Mouse (Mus musculus) left cerebral cortex, postnatal 14 days (tissue): ENCODE measurements around the gene Plxdc1. TPM values are rescaled to one million over a fixed set of nuclear protein-coding genes. Genes with fewer than 3 reads are reported as not detected.
"Not testable (repeated sequence)": the region's sequence is repeated elsewhere in the genome, so short reads cannot be mapped to it uniquely, and the experiment has no call there.

Experiments used
- DNase-seq, 2 experiments: peaks; one replicate each; pipeline ENCODE4 v3.0.0; 2021 to 2022; ENCODE audit warnings: low spot score in 2 of 2, mixed read lengths in 1 of 2
- intact Hi-C: fragments of 180-260 bp; cut with DNase I; formaldehyde crosslinking; loops from one replicate; pipeline ENCODE4 v1.15.1; 2025
- total RNA-seq, 2 experiments: library from RNA; stranded (reverse); gene quantifications; 2 replicates each; pipeline ENCODE4 v1.2.3; 2021

Gene Plxdc1
- total RNA-seq, 2 experiments from 2014 or later, result 9.8 to 14.9 TPM

GRCm38 (mm10) chr11:97968385-97968784 lies 17.9 kb downstream of the Plxdc1 start:
- intact Hi-C loops, result no loop called here
- no peak for DNase-seq

GRCm38 (mm10) chr11:97967114-97967513 lies 19.1 kb downstream of the Plxdc1 start:
- intact Hi-C loops, result no loop called here
- no peak for DNase-seq

GRCm38 (mm10) chr11:97960907-97961306 lies 25.3 kb downstream of the Plxdc1 start:
- DNase-seq, result no peak
- intact Hi-C loops, result no loop called here

- DNase-seq, result peak in 1 of 2 experiments; percentile 39
- intact Hi-C loops, result no loop called here
These were observed 27.0 kb downstream of the Plxdc1 start for GRCm38 (mm10) chr11:97959300-97959680.

GRCm38 (mm10) chr11:97958641-97959299 lies 27.5 kb downstream of the Plxdc1 start:
- DNase-seq, result no peak
- intact Hi-C loops, result no loop called here

GRCm38 (mm10) chr11:97956905-97957560 lies 29.2 kb downstream of the Plxdc1 start:
- DNase-seq, result no peak
- intact Hi-C loops, result no loop called here

GRCm38 (mm10) chr11:97955915-97956314 lies 30.3 kb downstream of the Plxdc1 start:
- DNase-seq, result no peak
- intact Hi-C loops, result no loop called here

GRCm38 (mm10) chr11:97955146-97955902 lies 30.9 kb downstream of the Plxdc1 start:
- DNase-seq, result no peak
- intact Hi-C loops, result no loop called here

GRCm38 (mm10) chr11:97954469-97955141 lies 31.6 kb downstream of the Plxdc1 start:
- intact Hi-C loops, result no loop called here
- no peak for DNase-seq

GRCm38 (mm10) chr11:97953939-97954275 lies 32.3 kb downstream of the Plxdc1 start:
- intact Hi-C loops, result no loop called here
- no peak for DNase-seq

GRCm38 (mm10) chr11:97953179-97953938 lies 32.9 kb downstream of the Plxdc1 start:
- intact Hi-C loops, result no loop called here
- no peak for DNase-seq

GRCm38 (mm10) chr11:97952367-97953006 lies 33.8 kb downstream of the Plxdc1 start:
- intact Hi-C loops, result no loop called here
- no peak for DNase-seq

- DNase-seq, result no peak
- intact Hi-C loops, result no loop called here
These were observed 36.4 kb downstream of the Plxdc1 start for GRCm38 (mm10) chr11:97949703-97950475.

GRCm38 (mm10) chr11:97947426-97947825 lies 38.8 kb downstream of the Plxdc1 start:
- intact Hi-C loops, result no loop called here

GRCm38 (mm10) chr11:97945738-97946289 lies 40.4 kb downstream of the Plxdc1 start:
- intact Hi-C loops, DNase-seq: not testable (repeated sequence)

More at GRCm38 (mm10) chr11:97947426-97947825, 38.8 kb downstream of the Plxdc1 start:
- DNase-seq, result no peak

- DNase-seq, result peak in 1 of 2 experiments; percentile 65
- intact Hi-C loops, result no loop called here
These were observed 41.2 kb downstream of the Plxdc1 start for GRCm38 (mm10) chr11:97945031-97945430.

- intact Hi-C loops, result no loop called here
- no peak for DNase-seq
These were observed 43.0 kb downstream of the Plxdc1 start for GRCm38 (mm10) chr11:97943256-97943655.
